Mouse (Mus musculus) stomach, postnatal 0 days (tissue): ENCODE measurements at regions not wholly inside any gene's neighbourhood (a gene's known extent, or its start where the extent isn't known, plus 50 kb on each side); places are given as distances from the start of the nearest gene placed in this dataset.
A peak's percentile ranks its signal among the peaks of the same experiment; 100 is the strongest.
"Not testable (repeated sequence)": the region's sequence is repeated elsewhere in the genome, so short reads cannot be mapped to it uniquely, and the experiment has no call there.

ENCODE experiments used
- ATAC-seq: fragments of 200-750 bp; cut with Nextera tagmentation; 2 replicates; pipeline ENCODE4 v1.8.0; 2017; ENCODE audit not compliant: low FRiP score, low TSS enrichment
- DNase-seq: peaks from one replicate; pipeline ENCODE4 v3.0.0-alpha.2; 2016; ENCODE audit warnings: low spot score
- H3K27ac ChIP-seq: fragments of 300-500 bp; sonication (generic); replicated peaks from 2 replicates; pipeline ENCODE4 v1.5.1; 2014; ENCODE audit warnings: mild to moderate bottlenecking, control low read depth
- H3K27me3 ChIP-seq: fragments of 300-500 bp; sonication (generic); 2 replicates; pipeline ENCODE4 v1.6.1; 2014; ENCODE audit warnings: low read length; ENCODE audit not compliant: control insufficient read depth, insufficient read depth
- H3K36me3 ChIP-seq: fragments of 300-500 bp; sonication (generic); 2 replicates; pipeline ENCODE4 v1.6.1; 2014; ENCODE audit warnings: low read length, mixed read lengths; ENCODE audit not compliant: control insufficient read depth, insufficient read depth
- H3K4me1 ChIP-seq: fragments of 300-500 bp; sonication (generic); replicated peaks from 2 replicates; pipeline ENCODE4 v1.6.1; 2014; ENCODE audit warnings: antibody characterized with exemption; ENCODE audit not compliant: control insufficient read depth, insufficient read depth
- H3K4me2 ChIP-seq: fragments of 300-500 bp; sonication (generic); replicated peaks from 2 replicates; pipeline ENCODE4 v1.6.1; 2014; ENCODE audit warnings: low read depth, mild to moderate bottlenecking, control low read depth, moderate library complexity
- H3K4me3 ChIP-seq: fragments of 300-500 bp; sonication (generic); 2 replicates; pipeline ENCODE4 v1.5.1; 2014; ENCODE audit warnings: low read depth, low read length, control low read depth
- H3K9ac ChIP-seq: fragments of 300-500 bp; sonication (generic); 2 replicates; pipeline ENCODE4 v1.6.1; 2014; ENCODE audit warnings: mild to moderate bottlenecking, low read length, control low read depth, mixed read lengths
- H3K9me3 ChIP-seq: fragments of 300-500 bp; sonication (generic); 2 replicates; pipeline ENCODE4 v1.6.1; 2016; ENCODE audit warnings: low read length; ENCODE audit not compliant: control insufficient read depth
- CTCF ChIP-seq: IDR thresholded peaks from 2 replicates; pipeline ENCODE4 v1.5.1; 2016; ENCODE audit warnings: antibody characterized with exemption, low read depth, mild to moderate bottlenecking, moderate library complexity
- EP300 ChIP-seq: optimal IDR thresholded peaks from 2 replicates; pipeline ENCODE3; 2016; ENCODE audit warnings: antibody characterized with exemption
- WGBS: fragments of 180-500 bp; shearing (Covaris S2); extraction: QIAGEN DNeasy Blood & Tissue Kit; methylation state at CpG from one replicate; pipeline ENCODE4 v1.1.7; 2014; 5-methylcytosine and 5-hydroxymethylcytosine counted together

DNA sequence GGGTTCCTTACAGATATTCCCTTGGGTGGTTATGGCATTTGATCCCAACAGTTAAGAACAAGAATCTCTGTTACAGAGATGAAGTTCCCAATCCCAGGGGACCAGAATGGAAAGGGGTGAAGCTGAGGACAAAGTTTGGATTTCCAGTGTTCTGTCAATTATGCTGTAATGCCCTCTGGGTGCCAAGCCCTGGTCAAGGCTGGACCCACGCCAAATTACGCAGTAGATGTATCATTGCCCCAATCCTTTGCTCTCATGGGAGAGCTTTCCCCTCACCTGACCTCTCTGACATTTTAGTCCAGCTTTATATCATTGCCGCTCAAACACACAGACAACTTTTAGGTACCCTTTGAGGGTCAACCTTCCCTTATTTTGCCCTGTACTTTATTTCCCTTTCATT, 158.2 kb downstream of the Dio2 start:
- H3K27ac ChIP-seq: no peak overlapping the region
- WGBS: 86% methylated on average over 3 of the region's 3 CpGs
- DNase-seq (no peak), ATAC-seq (no peak)
- no peaks in the 10 kb centered on the region for H3K27me3 ChIP-seq
- no peaks in the 10 kb centered on the region for H3K4me1 ChIP-seq
- no peaks in the 10 kb centered on the region for H3K36me3 ChIP-seq
- no peak overlapping the region for H3K4me2 ChIP-seq
- TF ChIP-seq CTCF (no peak), EP300 (no peak)
- H3K4me3 ChIP-seq: no peak overlapping the region
- no peaks in the 10 kb centered on the region for H3K9me3 ChIP-seq
- no peak overlapping the region for H3K9ac ChIP-seq

DNA sequence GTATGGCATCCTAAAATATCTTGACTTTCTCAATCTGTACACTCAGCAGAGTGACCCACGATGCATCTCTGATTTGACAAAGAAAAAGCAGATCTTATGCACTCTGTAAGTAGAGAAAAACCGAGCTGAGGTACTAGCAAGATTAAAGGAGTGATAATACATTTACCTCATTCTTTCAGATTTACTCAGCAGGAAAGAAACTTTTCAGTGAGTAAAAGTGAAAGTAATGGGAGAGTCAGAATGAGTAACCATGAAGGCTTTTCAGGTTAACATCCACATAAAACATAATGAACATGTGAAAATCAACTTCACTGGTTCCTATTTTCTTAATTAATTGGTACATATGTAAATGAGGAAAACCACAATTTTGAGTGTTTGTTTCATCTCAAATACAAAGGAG, 162.1 kb downstream of the Dio2 start:
- no peaks in the 10 kb centered on the region for H3K9me3 ChIP-seq
- no peak overlapping the region for H3K4me3 ChIP-seq
- H3K4me1 ChIP-seq: no peaks in the 10 kb centered on the region
- no peaks in the 10 kb centered on the region for H3K36me3 ChIP-seq
- no peaks in the 10 kb centered on the region for H3K27me3 ChIP-seq
- ATAC-seq: no peak
- no peak overlapping the region for H3K9ac ChIP-seq
- no peak overlapping the region for H3K4me2 ChIP-seq
- TF ChIP-seq EP300 (no peak), CTCF (no peak)
- no peak for DNase-seq
- no peak overlapping the region for H3K27ac ChIP-seq
- WGBS: 57% methylated on average over 2 of the region's 2 CpGs

DNA sequence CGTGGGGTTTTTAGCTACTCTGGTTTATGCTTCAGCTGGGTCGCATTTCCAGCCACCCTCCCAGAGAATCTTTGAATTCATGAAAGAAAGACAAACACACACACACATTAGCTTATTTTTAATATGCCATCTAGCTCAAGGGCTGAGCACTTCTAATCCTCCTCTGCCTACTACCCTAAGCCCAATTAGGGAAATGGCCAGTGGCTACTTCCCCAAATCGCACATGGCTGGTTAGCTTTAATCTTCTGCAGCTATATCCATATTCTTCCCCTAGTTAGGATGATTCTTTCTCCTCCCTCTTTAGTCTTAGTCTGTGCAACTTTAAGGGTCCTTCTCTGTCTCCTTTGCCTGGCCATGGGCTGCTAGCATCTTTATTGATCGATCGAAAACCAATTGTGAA, 166.3 kb downstream of the Dio2 start:
- ATAC-seq (no peak), DNase-seq (no peak)
- H3K36me3 ChIP-seq: no peaks in the 10 kb centered on the region
- H3K4me2 ChIP-seq: no peak overlapping the region
- H3K4me3 ChIP-seq: no peak overlapping the region
- no peak for TF ChIP-seq CTCF
- TF ChIP-seq EP300: no peak
- no peak overlapping the region for H3K9ac ChIP-seq
- H3K27ac ChIP-seq: no peak overlapping the region
- H3K4me1 ChIP-seq: no peaks in the 10 kb centered on the region
- 88% methylated on average over 5 of the region's 5 CpGs for WGBS
- no peaks in the 10 kb centered on the region for H3K9me3 ChIP-seq
- H3K27me3 ChIP-seq: no peaks in the 10 kb centered on the region

DNA sequence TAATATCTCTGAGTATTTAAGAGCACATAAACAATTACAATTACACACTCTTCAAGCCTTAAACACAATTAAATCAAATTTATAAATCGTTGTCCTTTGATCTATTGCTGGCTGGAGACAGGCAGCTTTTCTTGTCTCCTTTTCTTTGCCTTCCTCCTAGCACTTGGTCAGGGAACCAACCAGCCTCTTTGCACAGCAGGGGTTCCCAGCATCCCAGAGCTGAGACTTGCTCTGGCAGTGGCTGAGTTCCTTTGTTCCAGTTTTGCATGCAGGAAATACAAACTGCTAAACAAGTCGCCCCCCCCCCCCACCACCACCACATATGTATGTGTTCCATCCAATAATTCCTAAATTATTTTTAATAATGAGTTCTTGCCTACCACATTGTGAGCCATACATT, 166.7 kb downstream of the Dio2 start:
- Histone ChIP-seq H3K27ac (no peak overlapping the region), H3K4me1 (no peaks in the 10 kb centered on the region), H3K4me3 (no peak overlapping the region), H3K27me3 (no peaks in the 10 kb centered on the region), H3K9me3 (no peaks in the 10 kb centered on the region), H3K36me3 (no peaks in the 10 kb centered on the region), H3K9ac (no peak overlapping the region), H3K4me2 (no peak overlapping the region)
- TF ChIP-seq EP300 (no peak), CTCF (no peak)
- DNase-seq (no peak), ATAC-seq (no peak)
- WGBS: 13% methylated on average over 2 of the region's 2 CpGs

DNA sequence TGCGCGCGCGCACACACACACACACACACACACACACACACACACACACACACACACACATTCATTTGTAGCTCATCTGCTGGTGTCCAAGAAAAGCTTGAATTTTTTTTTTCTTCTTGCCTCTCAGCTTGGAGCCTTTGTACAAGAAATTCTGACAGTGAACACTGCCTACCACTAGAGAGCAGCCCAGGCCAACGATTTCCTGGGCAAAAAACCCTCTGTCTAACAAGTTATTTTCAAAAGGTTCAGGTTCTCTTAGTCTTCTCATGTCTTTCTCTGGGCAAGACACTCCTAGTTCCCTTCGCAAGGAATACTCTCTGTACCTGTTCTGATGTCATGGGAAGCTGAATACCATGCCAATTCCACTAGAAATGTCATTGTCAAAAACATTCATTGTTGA, 171.9 kb downstream of the Dio2 start:
- H3K27me3 ChIP-seq: no peaks in the 10 kb centered on the region
- no peaks in the 10 kb centered on the region for H3K4me1 ChIP-seq
- no peak overlapping the region for H3K4me2 ChIP-seq
- H3K9me3 ChIP-seq: no peaks in the 10 kb centered on the region
- ATAC-seq: no peak
- WGBS: 82% methylated on average over 6 of the region's 6 CpGs
- DNase-seq: peak; percentile 24
- TF ChIP-seq EP300: no peak
- TF ChIP-seq CTCF: peak; percentile 70
- H3K4me3 ChIP-seq: no peak overlapping the region
- no peak overlapping the region for H3K9ac ChIP-seq
- no peak overlapping the region for H3K27ac ChIP-seq
- no peaks in the 10 kb centered on the region for H3K36me3 ChIP-seq

DNA sequence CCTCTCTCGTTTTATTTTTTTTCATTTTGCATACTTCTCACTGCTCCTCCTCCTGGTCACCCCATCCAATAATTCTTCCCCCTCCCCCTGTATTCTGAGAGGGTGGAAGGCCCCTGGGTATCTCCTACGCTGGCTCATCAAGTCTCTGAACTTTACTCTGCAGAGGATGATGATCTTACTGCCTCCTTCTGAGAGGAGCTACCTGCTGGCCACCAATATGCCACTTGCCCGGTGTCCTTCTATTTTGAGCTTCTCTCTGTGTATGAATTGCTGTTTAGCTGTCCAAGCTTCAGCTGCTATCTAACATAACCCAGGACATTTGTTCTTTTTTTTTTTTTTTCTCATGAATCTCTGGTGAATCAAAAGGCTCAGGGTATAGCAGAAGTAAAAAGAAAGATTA, 173.2 kb downstream of the Dio2 start:
- Histone ChIP-seq H3K4me2 (no peak overlapping the region), H3K36me3 (no peaks in the 10 kb centered on the region), H3K27me3 (no peaks in the 10 kb centered on the region), H3K9me3 (no peaks in the 10 kb centered on the region), H3K4me1 (no peaks in the 10 kb centered on the region), H3K27ac (no peak overlapping the region), H3K9ac (no peak overlapping the region), H3K4me3 (no peak overlapping the region)
- ATAC-seq: no peak
- no peak for TF ChIP-seq CTCF
- TF ChIP-seq EP300: no peak
- 81% methylated on average over 3 of the region's 3 CpGs for WGBS
- no peak for DNase-seq

DNA sequence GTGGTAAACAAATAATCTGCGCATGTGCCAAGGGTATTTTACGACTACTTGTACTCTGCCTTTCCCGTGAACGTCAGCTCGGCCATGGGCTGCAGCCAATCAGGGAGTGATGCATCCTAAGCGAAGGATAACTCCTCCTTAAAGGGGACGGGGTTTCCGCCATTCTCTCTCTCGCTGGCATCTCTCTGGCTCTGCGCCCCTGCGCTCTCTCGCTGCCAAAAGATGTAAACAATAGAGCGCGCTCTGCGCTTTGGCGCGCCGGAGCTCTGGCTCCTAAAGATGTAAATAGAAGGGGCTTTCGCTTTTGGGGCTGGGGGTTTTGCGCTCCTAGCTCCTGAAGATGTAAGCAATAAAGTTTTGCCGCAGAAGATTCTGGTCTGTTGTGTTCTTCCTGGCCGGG, 173.6 kb downstream of the Dio2 start:
- not testable (repeated sequence) for ATAC-seq, H3K4me1 ChIP-seq, H3K4me2 ChIP-seq, H3K36me3 ChIP-seq, DNase-seq, H3K4me3 ChIP-seq, H3K27me3 ChIP-seq, H3K9me3 ChIP-seq, H3K27ac ChIP-seq, H3K9ac ChIP-seq
- 88% methylated on average over 17 of the region's 22 CpGs for WGBS
